Mouse (Mus musculus): ENCODE results near the gene Ctxn2. TPM values are rescaled to one million over a fixed set of nuclear protein-coding genes. Genes with fewer than 3 reads are reported as not detected.
A peak's percentile ranks its signal among the peaks of the same experiment; 100 is the strongest.
"Not testable (repeated sequence)": the region's sequence is repeated elsewhere in the genome, so short reads cannot be mapped to it uniquely, and the experiment has no call there.

Ctxn2 gene
- polyA plus RNA-seq (2014; fragmentation: Nextera tagmentation; extraction: Ambion mirVana): not detected in 2 replicates

DNA sequence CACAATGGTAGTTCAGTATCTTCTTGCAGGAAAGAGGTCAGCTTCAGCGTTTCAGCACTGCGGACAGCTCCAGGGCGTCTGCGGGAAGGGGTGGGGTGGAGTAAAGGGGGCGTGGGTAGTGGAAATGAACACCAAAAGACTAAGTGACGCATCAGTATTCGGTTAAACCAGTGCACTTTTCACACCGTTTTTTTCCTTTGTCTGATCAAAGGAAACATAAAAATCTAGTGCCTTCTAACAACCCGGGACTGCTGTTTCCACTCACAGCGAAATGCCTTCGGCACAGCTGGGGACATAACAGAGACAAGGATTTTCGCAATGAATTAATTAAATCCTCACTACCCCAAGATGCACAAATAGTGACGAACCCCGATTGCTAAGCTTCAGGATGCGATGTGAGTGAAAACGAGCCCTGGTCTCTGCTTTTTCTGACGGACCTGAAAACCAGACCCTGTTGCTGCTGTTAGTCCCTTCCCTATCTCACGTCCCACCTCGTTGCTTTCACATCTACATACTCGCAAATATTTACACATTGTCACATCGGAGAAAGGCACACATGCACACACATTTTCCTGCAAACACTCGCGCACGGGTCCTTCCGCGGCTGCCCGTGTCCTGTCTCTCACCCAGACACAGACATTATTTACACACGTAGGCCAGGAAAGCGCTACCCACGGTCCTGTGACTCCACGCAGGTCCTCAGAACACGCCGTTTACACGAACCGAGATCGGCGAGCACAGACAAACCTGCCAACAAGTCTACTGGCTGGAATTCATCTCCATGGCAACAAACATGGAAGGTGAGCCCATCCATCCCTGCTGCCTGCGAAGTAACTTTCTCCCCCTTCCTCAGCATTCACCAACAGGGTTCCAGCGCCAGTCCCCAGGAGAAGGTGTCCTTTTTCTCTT, at the start of gene Ctxn2:
Gene Ctxn2 (plus strand): TSS at position 790 of the 909 bp plus-strand sequence.
- whole genome bisulfite sequencing: under 1% methylated on average over 39 of the region's 39 CpGs
- H3K9ac ChIP-seq (ENCODE audit: low read length): no peak within 1 kb of the TSS
- H3K9me3 ChIP-seq (ENCODE audit: control insufficient read depth, low read length): no peaks in the 10 kb centered on the region
- H3K27me3 ChIP-seq (replicated peaks; ENCODE audit: control insufficient read depth, insufficient read depth, low read length): 0 out of 2 replicates have a peak, but pooled peaks cover 6% of the 10 kb centered on the region
- H3K4me3 ChIP-seq (ENCODE audit: low read depth, low read length): peak within 1 kb of the TSS; percentile 25
- no peak within 1 kb of the TSS for H3K27ac ChIP-seq (ENCODE audit: low read depth)
- no peaks in the 10 kb centered on the region; the same call in 1 of the 2 replicates for H3K4me1 ChIP-seq (replicated peaks; ENCODE audit: control insufficient read depth, insufficient read depth, low read length)
- peak; percentile 96 for DNase-seq (ENCODE audit: low spot score)
- H3K4me2 ChIP-seq (ENCODE audit: low read length): peak within 1 kb of the TSS; percentile 69
- no peak for ATAC-seq (replicated peaks; ENCODE audit: low FRiP score, low TSS enrichment, low read depth)
- H3K36me3 ChIP-seq (ENCODE audit: control insufficient read depth, insufficient read depth, low read length): no peaks in the 10 kb centered on the region

GRCm38 (mm10) chr2:125088757-125089156, 47.7 kb upstream of the Ctxn2 start:
- WGBS: 95% methylated on average over 7 of the region's 7 CpGs
- peaks cover 70% of the 10 kb centered on the region for H3K36me3 ChIP-seq (ENCODE audit: control insufficient read depth, insufficient read depth, low read length)
- H3K4me2 ChIP-seq (ENCODE audit: low read length): no peak overlapping the region
- no peaks in the 10 kb centered on the region for H3K9me3 ChIP-seq (ENCODE audit: control insufficient read depth, low read length)
- no peaks in the 10 kb centered on the region for H3K27me3 ChIP-seq (replicated peaks; ENCODE audit: control insufficient read depth, insufficient read depth, low read length)
- H3K9ac ChIP-seq (ENCODE audit: low read length): no peak overlapping the region
- no peak for ATAC-seq (replicated peaks; ENCODE audit: low FRiP score, low TSS enrichment, low read depth)
- no peak for DNase-seq (ENCODE audit: low spot score)
- no peaks in the 10 kb centered on the region for H3K4me1 ChIP-seq (replicated peaks; ENCODE audit: control insufficient read depth, insufficient read depth, low read length)
- H3K4me3 ChIP-seq (ENCODE audit: low read depth, low read length): no peak overlapping the region
- no peak overlapping the region for H3K27ac ChIP-seq (ENCODE audit: low read depth)

DNA sequence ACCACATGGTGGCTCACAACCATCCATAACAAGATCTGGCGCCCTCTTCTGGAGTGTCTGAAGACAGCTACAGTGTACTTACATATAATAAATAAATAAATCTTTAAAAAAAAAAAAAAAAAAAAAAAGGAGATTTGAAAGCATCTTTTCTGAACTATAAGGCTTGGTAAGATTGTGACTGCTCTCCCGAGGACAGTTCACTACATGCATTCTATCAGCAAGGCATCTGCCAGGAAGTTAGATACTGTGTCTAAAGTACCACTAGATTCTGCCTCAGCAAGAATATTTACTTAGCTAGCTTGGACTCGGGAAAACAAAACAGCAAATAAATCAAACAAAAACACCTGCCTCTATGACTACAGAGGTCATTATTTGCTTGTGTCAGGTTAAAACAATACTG, 44.4 kb upstream of the Ctxn2 start:
- not testable (repeated sequence) for H3K4me2 ChIP-seq (ENCODE audit: low read length); H3K4me1 ChIP-seq (replicated peaks; ENCODE audit: control insufficient read depth, insufficient read depth, low read length); DNase-seq (ENCODE audit: low spot score); H3K4me3 ChIP-seq (ENCODE audit: low read depth, low read length); H3K27me3 ChIP-seq (replicated peaks; ENCODE audit: control insufficient read depth, insufficient read depth, low read length); ATAC-seq (replicated peaks; ENCODE audit: low FRiP score, low TSS enrichment, low read depth); H3K9ac ChIP-seq (ENCODE audit: low read length); H3K9me3 ChIP-seq (ENCODE audit: control insufficient read depth, low read length); H3K27ac ChIP-seq (ENCODE audit: low read depth)
- H3K36me3 ChIP-seq (ENCODE audit: control insufficient read depth, insufficient read depth, low read length): peaks cover 67% of the 10 kb centered on the region
- WGBS: 83% methylated on average over 3 of the region's 3 CpGs

DNA sequence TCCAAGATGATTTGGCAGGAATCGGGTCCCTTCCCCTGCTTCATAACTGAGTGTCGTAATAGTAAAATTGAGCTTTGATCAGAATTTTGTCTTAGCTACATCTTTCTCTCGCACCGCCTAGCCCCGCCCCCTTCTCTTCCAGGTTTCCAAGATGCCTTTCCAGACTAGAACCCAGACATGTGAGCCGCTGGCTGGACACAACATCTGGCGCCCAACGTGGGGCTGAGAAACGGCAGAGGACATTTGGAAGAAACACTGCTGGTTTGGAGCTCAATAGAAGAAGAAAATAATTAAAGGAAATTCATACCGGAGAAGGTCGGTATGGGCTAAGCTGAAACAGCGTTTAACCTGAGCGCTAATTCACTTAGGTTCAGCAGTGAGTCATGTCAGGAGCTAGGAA, 32.0 kb upstream of the Ctxn2 start:
- WGBS: 97% methylated on average over 13 of the region's 13 CpGs
- H3K27me3 ChIP-seq (replicated peaks; ENCODE audit: control insufficient read depth, insufficient read depth, low read length); H3K4me1 ChIP-seq (replicated peaks; ENCODE audit: control insufficient read depth, insufficient read depth, low read length); H3K4me2 ChIP-seq (ENCODE audit: low read length); ATAC-seq (replicated peaks; ENCODE audit: low FRiP score, low TSS enrichment, low read depth); H3K9me3 ChIP-seq (ENCODE audit: control insufficient read depth, low read length); H3K4me3 ChIP-seq (ENCODE audit: low read depth, low read length); H3K9ac ChIP-seq (ENCODE audit: low read length); DNase-seq (ENCODE audit: low spot score); H3K27ac ChIP-seq (ENCODE audit: low read depth): not testable (repeated sequence)
- peaks cover 71% of the 10 kb centered on the region for H3K36me3 ChIP-seq (ENCODE audit: control insufficient read depth, insufficient read depth, low read length)

GRCm38 (mm10) chr2:125106536-125106935, 30.0 kb upstream of the Ctxn2 start:
- not testable (repeated sequence) for ATAC-seq (replicated peaks; ENCODE audit: low FRiP score, low TSS enrichment, low read depth); H3K4me3 ChIP-seq (ENCODE audit: low read depth, low read length); DNase-seq (ENCODE audit: low spot score); H3K4me2 ChIP-seq (ENCODE audit: low read length); H3K4me1 ChIP-seq (replicated peaks; ENCODE audit: control insufficient read depth, insufficient read depth, low read length); H3K9ac ChIP-seq (ENCODE audit: low read length); H3K27ac ChIP-seq (ENCODE audit: low read depth); H3K27me3 ChIP-seq (replicated peaks; ENCODE audit: control insufficient read depth, insufficient read depth, low read length); H3K9me3 ChIP-seq (ENCODE audit: control insufficient read depth, low read length)
- WGBS: 96% methylated on average over 4 of the region's 4 CpGs
- peaks cover 63% of the 10 kb centered on the region for H3K36me3 ChIP-seq (ENCODE audit: control insufficient read depth, insufficient read depth, low read length)

DNA sequence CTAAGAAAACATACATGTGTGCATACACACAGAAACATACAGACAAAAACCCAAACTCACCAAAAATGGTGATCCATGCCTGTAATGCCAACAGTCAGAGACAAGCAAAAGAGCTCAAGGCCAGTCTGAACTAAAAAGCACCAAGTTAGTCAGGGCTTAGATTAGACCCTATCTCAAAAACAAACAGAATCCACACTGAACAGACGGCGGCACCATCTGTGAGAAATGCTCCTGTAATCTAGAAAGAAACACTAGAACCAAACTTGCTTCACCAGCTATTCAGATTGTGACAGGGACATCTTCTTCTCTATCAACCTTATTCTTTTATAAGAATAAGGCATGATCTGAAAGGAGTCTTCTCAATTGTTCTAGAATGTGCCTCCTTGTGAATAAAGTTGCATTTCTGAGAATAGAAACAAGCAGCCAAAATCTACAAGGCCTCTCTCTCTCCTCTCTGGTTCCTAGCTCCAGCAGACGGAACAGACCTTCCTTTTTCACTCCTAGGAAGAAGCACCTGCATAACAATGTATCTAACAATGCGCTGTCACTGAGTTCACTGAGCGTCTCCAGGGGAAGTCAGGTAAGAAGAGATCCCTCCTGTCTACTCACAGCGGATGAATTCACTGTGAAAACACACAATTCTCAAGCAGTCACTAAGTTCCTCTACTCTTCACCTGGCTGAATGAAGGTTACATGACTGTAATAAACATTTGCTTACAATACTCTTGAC, 16.9 kb upstream of the Ctxn2 start:
- ATAC-seq (replicated peaks; ENCODE audit: low FRiP score, low TSS enrichment, low read depth): no peak
- Histone ChIP-seq H3K36me3 (ENCODE audit: control insufficient read depth, insufficient read depth, low read length) (peaks cover 17% of the 10 kb centered on the region; the same call in 1 of the 2 replicates), H3K9me3 (ENCODE audit: control insufficient read depth, low read length) (no peaks in the 10 kb centered on the region), H3K27me3 (replicated peaks; ENCODE audit: control insufficient read depth, insufficient read depth, low read length) (no peaks in the 10 kb centered on the region), H3K4me2 (ENCODE audit: low read length) (no peak overlapping the region), H3K9ac (ENCODE audit: low read length) (no peak overlapping the region), H3K27ac (ENCODE audit: low read depth) (no peak overlapping the region), H3K4me1 (replicated peaks; ENCODE audit: control insufficient read depth, insufficient read depth, low read length) (peaks cover 11% of the 10 kb centered on the region), H3K4me3 (ENCODE audit: low read depth, low read length) (no peak overlapping the region)
- no peak for DNase-seq (ENCODE audit: low spot score)
- WGBS: 72% methylated on average over 6 of the region's 6 CpGs

DNA sequence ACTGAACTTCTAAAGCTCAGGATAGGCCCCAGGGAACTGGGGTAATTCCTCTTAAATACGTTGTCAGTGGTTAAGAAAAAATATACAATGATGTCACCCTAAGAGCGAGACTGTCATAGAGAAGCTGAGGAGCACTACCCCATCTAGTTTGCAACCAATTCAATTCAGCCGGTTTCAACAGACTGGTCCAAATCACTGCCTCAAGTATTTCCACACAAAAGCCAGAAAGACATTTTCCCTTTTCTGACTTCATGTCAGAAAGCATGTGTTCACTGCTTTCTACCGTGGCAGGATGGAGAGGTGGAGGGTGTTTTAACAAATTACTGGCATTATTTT, 14.2 kb upstream of the Ctxn2 start:
- DNase-seq (ENCODE audit: low spot score) (peak; percentile 51), ATAC-seq (replicated peaks; ENCODE audit: low FRiP score, low TSS enrichment, low read depth) (no peak)
- Histone ChIP-seq H3K9ac (ENCODE audit: low read length) (peak overlapping the region; percentile 94), H3K4me2 (ENCODE audit: low read length) (peak overlapping the region; percentile 82), H3K36me3 (ENCODE audit: control insufficient read depth, insufficient read depth, low read length) (no peaks in the 10 kb centered on the region; the same call in 1 of the 2 replicates), H3K4me1 (replicated peaks; ENCODE audit: control insufficient read depth, insufficient read depth, low read length) (peaks cover 11% of the 10 kb centered on the region), H3K27ac (ENCODE audit: low read depth) (peak overlapping the region; percentile 84; the same call in 1 of the 2 replicates), H3K4me3 (ENCODE audit: low read depth, low read length) (peak overlapping the region; percentile 68), H3K9me3 (ENCODE audit: control insufficient read depth, low read length) (no peaks in the 10 kb centered on the region), H3K27me3 (replicated peaks; ENCODE audit: control insufficient read depth, insufficient read depth, low read length) (no peaks in the 10 kb centered on the region)
- WGBS: 4% methylated on average over 4 of the region's 4 CpGs

- H3K27me3 ChIP-seq (replicated peaks; ENCODE audit: control insufficient read depth, insufficient read depth, low read length): no peaks in the 10 kb centered on the region
- peak overlapping the region; percentile 82 for H3K4me2 ChIP-seq (ENCODE audit: low read length)
- peak overlapping the region; percentile 68 for H3K4me3 ChIP-seq (ENCODE audit: low read depth, low read length)
- H3K36me3 ChIP-seq (ENCODE audit: control insufficient read depth, insufficient read depth, low read length): no peaks in the 10 kb centered on the region; the same call in 1 of the 2 replicates
- ATAC-seq (replicated peaks; ENCODE audit: low FRiP score, low TSS enrichment, low read depth): peak; percentile 81
- peaks cover 11% of the 10 kb centered on the region for H3K4me1 ChIP-seq (replicated peaks; ENCODE audit: control insufficient read depth, insufficient read depth, low read length)
- H3K27ac ChIP-seq (ENCODE audit: low read depth): peak overlapping the region; percentile 84
- H3K9me3 ChIP-seq (ENCODE audit: control insufficient read depth, low read length): no peaks in the 10 kb centered on the region
- WGBS: under 1% methylated on average over 58 of the region's 59 CpGs
- H3K9ac ChIP-seq (ENCODE audit: low read length): peak overlapping the region; percentile 94
- peak; percentile 85 for DNase-seq (ENCODE audit: low spot score)
These were observed 13.6 kb upstream of the Ctxn2 start for GRCm38 (mm10) chr2:125122624-125123476.
